Mouse (Mus musculus): ENCODE data around the gene Wdr90. TPM values are rescaled to one million over a fixed set of nuclear protein-coding genes. Genes with fewer than 3 reads are reported as not detected.

Wdr90 gene
- polyA plus RNA-seq, 1 experiment from 2014 or later = 27.7 TPM

- no peak for ATAC-seq
- ChIA-PET POLR2A (no interaction called here), CTCF (interaction anchor here (1.2 kb wide), 1 partner anchor 110 kb away, joined by 3 read pairs; no protein-coding TSS in a partner anchor)
- no peaks in the 10 kb centered on the region for H3K27me3 ChIP-seq
- TF ChIP-seq CTCF (IDR thresholded peaks at IDR 0.05) = no peak
- in situ Hi-C loops (cut with MboI; ENCODE audit: low pct_unique_long_range_greater_than_20kb) = no loop called here
- DNase-seq (ENCODE audit: low read depth, low spot score) = no peak
Measured at GRCm38 (mm10) chr17:25885636-25886035, 24.3 kb upstream of the Wdr90 start.

GRCm38 (mm10) chr17:25883824-25884223 is 22.5 kb upstream of the Wdr90 start:
- H3K27me3 ChIP-seq = no peaks in the 10 kb centered on the region
- TF ChIP-seq CTCF (IDR thresholded peaks at IDR 0.05) = no peak
- CTCF ChIA-PET = interaction anchor here (2.4 kb wide), 1 partner anchor 10 kb away, joined by 9 read pairs; no protein-coding TSS in a partner anchor
- no peak for DNase-seq (ENCODE audit: low read depth, low spot score)
- no peak for ATAC-seq
- POLR2A ChIA-PET = interaction anchor here (1.4 kb wide), 1 partner anchor 101 kb away, joined by 3 read pairs; no protein-coding TSS in a partner anchor
- in situ Hi-C loops (cut with MboI; ENCODE audit: low pct_unique_long_range_greater_than_20kb) = no loop called here

GRCm38 (mm10) chr17:25883268-25883667 is 22.0 kb upstream of the Wdr90 start:
- POLR2A ChIA-PET = interaction anchor here (1.4 kb wide), 1 partner anchor 101 kb away, joined by 3 read pairs; no protein-coding TSS in a partner anchor
- H3K27me3 ChIP-seq = no peaks in the 10 kb centered on the region
- CTCF ChIA-PET = interaction anchor here (2.4 kb wide), 1 partner anchor 11 kb away, joined by 9 read pairs; no protein-coding TSS in a partner anchor
- ATAC-seq (no peak), DNase-seq (ENCODE audit: low read depth, low spot score) (no peak)
- in situ Hi-C loops (cut with MboI; ENCODE audit: low pct_unique_long_range_greater_than_20kb) = no loop called here
- TF ChIP-seq CTCF (IDR thresholded peaks at IDR 0.05) = no peak

- no peaks in the 10 kb centered on the region for H3K27me3 ChIP-seq
- ChIA-PET POLR2A (no interaction called here), CTCF (interaction anchor here (2.4 kb wide), 1 partner anchor 12 kb away, joined by 9 read pairs; no protein-coding TSS in a partner anchor)
- DNase-seq (ENCODE audit: low read depth, low spot score) = no peak
- TF ChIP-seq CTCF (IDR thresholded peaks at IDR 0.05) = no peak
- in situ Hi-C loops (cut with MboI; ENCODE audit: low pct_unique_long_range_greater_than_20kb) = no loop called here
- no peak for ATAC-seq
Measured at GRCm38 (mm10) chr17:25882306-25882705, 21.0 kb upstream of the Wdr90 start.

- in situ Hi-C loops (cut with MboI; ENCODE audit: low pct_unique_long_range_greater_than_20kb) = no loop called here
- TF ChIP-seq CTCF (IDR thresholded peaks at IDR 0.05) = no peak
- H3K27me3 ChIP-seq = no peaks in the 10 kb centered on the region
- POLR2A ChIA-PET = interaction anchor here (0.7 to 0.8 kb wide), 2 partner anchors 19 to 30 kb away, joined by 3 to 4 read pairs; no protein-coding TSS in a partner anchor
- DNase-seq (ENCODE audit: low read depth, low spot score) (no peak), ATAC-seq (no peak)
- CTCF ChIA-PET = interaction anchor here (0.9 to 1.0 kb wide), 2 partner anchors 36 to 131 kb away, joined by 4 to 5 read pairs; no protein-coding TSS in a partner anchor
Measured at GRCm38 (mm10) chr17:25881691-25882090, 20.4 kb upstream of the Wdr90 start.

GRCm38 (mm10) chr17:25880913-25881641 is 19.8 kb upstream of the Wdr90 start:
- POLR2A ChIA-PET = interaction anchor here (0.7 to 0.8 kb wide), 2 partner anchors 18 to 30 kb away, joined by 3 to 4 read pairs; no protein-coding TSS in a partner anchor
- H3K27me3 ChIP-seq = no peaks in the 10 kb centered on the region
- CTCF ChIA-PET = interaction anchor here (0.9 to 1.0 kb wide), 2 partner anchors 36 to 131 kb away, joined by 4 to 5 read pairs; no protein-coding TSS in a partner anchor
- DNase-seq (ENCODE audit: low read depth, low spot score) (no peak), ATAC-seq (no peak)
- in situ Hi-C loops (cut with MboI; ENCODE audit: low pct_unique_long_range_greater_than_20kb) = no loop called here
- TF ChIP-seq CTCF (IDR thresholded peaks at IDR 0.05) = no peak

GRCm38 (mm10) chr17:25880196-25880910 is 19.1 kb upstream of the Wdr90 start, which contains the start of gene Wfikkn1:
Gene Wfikkn1, minus strand, starts transcription at chr17:25880858.
- in situ Hi-C loops (cut with MboI; ENCODE audit: low pct_unique_long_range_greater_than_20kb) = no loop called here
- ATAC-seq (no peak), DNase-seq (ENCODE audit: low read depth, low spot score) (no peak)
- ChIA-PET CTCF (interaction anchor here (1.2 kb wide), 1 partner anchor 45 kb away, joined by 3 read pairs; no protein-coding TSS in a partner anchor), POLR2A (interaction anchor here (1.4 kb wide), 1 partner anchor 12 kb away, joined by 3 read pairs; the partner anchor contains the start of gene Mcrip2)
- no peaks in the 10 kb centered on the region for H3K27me3 ChIP-seq
- TF ChIP-seq CTCF (IDR thresholded peaks at IDR 0.05) = no peak

GRCm38 (mm10) chr17:25879750-25880149 is 18.4 kb upstream of the Wdr90 start:
- H3K27me3 ChIP-seq = no peaks in the 10 kb centered on the region
- no peak for DNase-seq (ENCODE audit: low read depth, low spot score)
- in situ Hi-C loops (cut with MboI; ENCODE audit: low pct_unique_long_range_greater_than_20kb) = no loop called here
- ChIA-PET POLR2A (interaction anchor here (1.4 kb wide), 1 partner anchor 11 kb away, joined by 3 read pairs; the partner anchor contains the start of gene Mcrip2), CTCF (interaction anchor here (0.7 to 1.2 kb wide), 4 partner anchors 11 to 137 kb away, joined by 3 to 4 read pairs (median 3); partner anchors contain the start of gene Mcrip2)
- ATAC-seq = no peak
- no peak for TF ChIP-seq CTCF (IDR thresholded peaks at IDR 0.05)

- ATAC-seq (no peak), DNase-seq (ENCODE audit: low read depth, low spot score) (no peak)
- no peaks in the 10 kb centered on the region for H3K27me3 ChIP-seq
- POLR2A ChIA-PET = interaction anchor here (1.4 kb wide), 1 partner anchor 11 kb away, joined by 3 read pairs; the partner anchor contains the start of gene Mcrip2
- TF ChIP-seq CTCF (IDR thresholded peaks at IDR 0.05) = no peak
- CTCF ChIA-PET = interaction anchor here (0.7 to 1.2 kb wide), 4 partner anchors 11 to 138 kb away, joined by 3 to 4 read pairs (median 3); partner anchors contain the start of gene Mcrip2
- in situ Hi-C loops (cut with MboI; ENCODE audit: low pct_unique_long_range_greater_than_20kb) = no loop called here
Measured at GRCm38 (mm10) chr17:25879261-25879660, 18.0 kb upstream of the Wdr90 start.

- ATAC-seq = no peak
- no peak for DNase-seq (ENCODE audit: low read depth, low spot score)
- H3K27me3 ChIP-seq = no peaks in the 10 kb centered on the region
- in situ Hi-C loops (cut with MboI; ENCODE audit: low pct_unique_long_range_greater_than_20kb) = no loop called here
- POLR2A ChIA-PET = interaction anchor here (1.4 kb wide), 1 partner anchor 10 kb away, joined by 3 read pairs; the partner anchor contains the start of gene Mcrip2
- no peak for TF ChIP-seq CTCF (IDR thresholded peaks at IDR 0.05)
- CTCF ChIA-PET = interaction anchor here (1.2 kb wide), 2 partner anchors 10 to 139 kb away, joined by 3 to 4 read pairs; partner anchors contain the start of gene Mcrip2
Measured at GRCm38 (mm10) chr17:25878611-25879180, 17.4 kb upstream of the Wdr90 start.

Data from Patski (cell line).